In the genomic region with DNA sequence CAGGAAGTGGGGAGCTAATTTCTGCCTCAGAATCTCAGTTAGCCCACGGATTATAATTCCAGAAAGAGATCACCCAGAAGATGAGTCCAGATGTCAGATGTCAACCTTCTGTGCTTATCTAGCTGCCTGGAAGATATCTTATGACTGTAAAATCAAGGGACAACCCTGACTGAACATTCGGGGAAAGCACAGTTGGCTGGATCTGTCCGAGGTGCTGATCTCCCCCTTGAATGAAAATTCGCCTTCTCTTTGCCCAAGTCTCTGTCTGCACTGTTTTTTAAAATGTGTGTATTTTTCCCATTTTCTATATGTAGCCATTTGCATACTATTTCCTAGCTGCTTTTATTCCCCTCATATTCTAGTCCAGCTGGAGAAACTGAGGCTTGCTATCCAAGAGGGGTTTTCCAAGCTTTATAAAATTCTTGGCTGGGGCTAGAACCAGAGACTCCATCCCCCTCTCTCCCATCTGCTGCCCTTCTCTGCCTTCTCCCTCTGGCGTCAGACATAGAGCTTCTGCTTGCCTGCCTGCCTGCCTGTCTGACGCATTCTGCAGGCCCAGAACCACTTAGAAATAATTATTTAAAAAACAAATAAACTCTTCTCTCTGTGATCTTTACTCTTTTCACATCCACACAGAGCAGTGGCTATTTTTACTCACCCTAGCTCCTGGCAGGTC, we compare ENCODE assay signal across 11 mouse cellular contexts.
DNase-seq lines count a peak whose midpoint lies in the region; ATAC-seq and TF ChIP-seq lines count a peak whose summit lies in the region.
"Had no signal": no experiment of that assay in that cellular context is flagged by ENCODE, and none has a peak within 500 bp of the region (broad histone marks: within the 10 kb centered on the region; RNA-seq: fewer than 3 reads in every experiment).

No protein-coding gene starts in this region.

- no peak for TF ChIP-seq POLR2A in limb, embryonic 14.5 days (IDR thresholded peaks at IDR 0.05; ENCODE audit: borderline replicate concordance, extremely low read depth, insufficient read depth, insufficient read length)

- intact Hi-C loops in gastrocnemius, postnatal 14 days (cut with DNase I; ENCODE audit: low total_unique reads), result no loop called here

- no peak overlapping the region for H3K27ac ChIP-seq in forebrain, embryonic 13.5 days
- H3K27ac ChIP-seq in forebrain, embryonic 11.5 days (ENCODE audit: low read depth, low read length), result no peak overlapping the region
- H3K27ac ChIP-seq in forebrain, embryonic 16.5 days (ENCODE audit: low read length), result peak overlapping the region; percentile 78
- no peak overlapping the region for H3K27ac ChIP-seq in limb, embryonic 14.5 days (replicated peaks; ENCODE audit: low read depth, low read length)
- H3K27ac ChIP-seq: heart, embryonic 13.5 days; neural tube, embryonic 13.5 days had no signal

- no peak overlapping the region for H3K9ac ChIP-seq in forebrain, embryonic 13.5 days
- no peak overlapping the region for H3K9ac ChIP-seq in forebrain, embryonic 11.5 days (ENCODE audit: low read length)
- no peak overlapping the region for H3K9ac ChIP-seq in forebrain, embryonic 16.5 days (replicated peaks; ENCODE audit: low read depth, low read length)
- no peak overlapping the region for H3K9ac ChIP-seq in limb, embryonic 14.5 days (ENCODE audit: low read depth, low read length, severe bottlenecking)
- H3K9ac ChIP-seq: heart, embryonic 13.5 days; neural tube, embryonic 13.5 days had no signal

- H3K4me2 ChIP-seq in forebrain, embryonic 13.5 days, result no peak overlapping the region
- H3K4me2 ChIP-seq in forebrain, embryonic 11.5 days (ENCODE audit: low read depth, low read length, severe bottlenecking), result no peak overlapping the region
- H3K4me2 ChIP-seq in forebrain, embryonic 16.5 days (ENCODE audit: low read length), result no peak overlapping the region
- no peak overlapping the region for H3K4me2 ChIP-seq in limb, embryonic 14.5 days (replicated peaks; ENCODE audit: low read depth, low read length, severe bottlenecking)
- H3K4me2 ChIP-seq: heart, embryonic 13.5 days; neural tube, embryonic 13.5 days had no signal

- H3K9me3 ChIP-seq in forebrain, embryonic 13.5 days (replicated peaks), result no peaks in the 10 kb centered on the region; the same call in 1 of the 2 replicates
- H3K9me3 ChIP-seq in forebrain, embryonic 11.5 days (ENCODE audit: control insufficient read depth, low read length), result no peaks in the 10 kb centered on the region
- no peaks in the 10 kb centered on the region for H3K9me3 ChIP-seq in forebrain, embryonic 16.5 days (ENCODE audit: control insufficient read depth, low read length)
- no peaks in the 10 kb centered on the region for H3K9me3 ChIP-seq in limb, embryonic 14.5 days (ENCODE audit: control insufficient read depth, low read length)
- H3K9me3 ChIP-seq: neural tube, embryonic 13.5 days had no signal

- ATAC-seq in forebrain, embryonic 13.5 days, result peak; percentile 58; the same call in 1 of the 2 replicates
- no peak for ATAC-seq in forebrain, embryonic 11.5 days (replicated peaks; ENCODE audit: low FRiP score)
- peak; percentile 82 for ATAC-seq in forebrain, embryonic 16.5 days
- ATAC-seq in limb, embryonic 14.5 days (ENCODE audit: low FRiP score, low read depth), result no peak

- DNase-seq in forebrain, embryonic 11.5 days (ENCODE audit: low spot score), result no peak
- peak; percentile 11 for DNase-seq in ovary, postnatal 14 days (ENCODE audit: low spot score)
- no peak for DNase-seq in ovary, postnatal 36 days (ENCODE audit: low spot score)
- DNase-seq in limb, embryonic 14.5 days (ENCODE audit: low spot score), result peak; percentile 71
- no peak for DNase-seq in thymus, postnatal 25 days
- no peak for DNase-seq in gastrocnemius, postnatal 14 days
- DNase-seq: kidney, adult 9 months had no signal

- H3K4me1 ChIP-seq in forebrain, embryonic 13.5 days, result no peaks in the 10 kb centered on the region; the same call in 1 of the 2 replicates
- no peaks in the 10 kb centered on the region for H3K4me1 ChIP-seq in forebrain, embryonic 11.5 days (replicated peaks; ENCODE audit: control insufficient read depth, insufficient read depth, low read length)
- H3K4me1 ChIP-seq in forebrain, embryonic 16.5 days (replicated peaks; ENCODE audit: control insufficient read depth, insufficient read depth, low read length), result peaks cover 6% of the 10 kb centered on the region; the same call in 1 of the 2 replicates
- H3K4me1 ChIP-seq in limb, embryonic 14.5 days (ENCODE audit: control insufficient read depth, insufficient read depth, low read length), result no peaks in the 10 kb centered on the region
- H3K4me1 ChIP-seq: heart, embryonic 13.5 days; neural tube, embryonic 13.5 days had no signal

- no peaks in the 10 kb centered on the region for H3K27me3 ChIP-seq in forebrain, embryonic 13.5 days
- no peaks in the 10 kb centered on the region for H3K27me3 ChIP-seq in forebrain, embryonic 11.5 days (ENCODE audit: control insufficient read depth, insufficient read depth, low read length)
- no peaks in the 10 kb centered on the region for H3K27me3 ChIP-seq in forebrain, embryonic 16.5 days (replicated peaks; ENCODE audit: control insufficient read depth, insufficient read depth, low read length)
- no peaks in the 10 kb centered on the region for H3K27me3 ChIP-seq in limb, embryonic 14.5 days (ENCODE audit: control insufficient read depth, insufficient read depth, low read length)
- H3K27me3 ChIP-seq: heart, embryonic 13.5 days; neural tube, embryonic 13.5 days had no signal

- WGBS in forebrain, embryonic 13.5 days, result 18% methylated on average over 6 of the region's 6 CpGs
- 17% methylated on average over 6 of the region's 6 CpGs for WGBS in forebrain, embryonic 11.5 days
- WGBS in forebrain, embryonic 16.5 days, result 9% methylated on average over 6 of the region's 6 CpGs
- WGBS in limb, embryonic 14.5 days, result 14% methylated on average over 6 of the region's 6 CpGs

- H3K4me3 ChIP-seq in forebrain, embryonic 13.5 days, result no peak overlapping the region
- H3K4me3 ChIP-seq in forebrain, embryonic 11.5 days (ENCODE audit: low read depth, low read length), result no peak overlapping the region
- H3K4me3 ChIP-seq in forebrain, embryonic 16.5 days (replicated peaks; ENCODE audit: low read length), result no peak overlapping the region
- no peak overlapping the region for H3K4me3 ChIP-seq in limb, embryonic 14.5 days (replicated peaks; ENCODE audit: low read length)
- H3K4me3 ChIP-seq: heart, embryonic 13.5 days; neural tube, embryonic 13.5 days had no signal

- no peaks in the 10 kb centered on the region for H3K36me3 ChIP-seq in forebrain, embryonic 13.5 days (ENCODE audit: poor library complexity, severe bottlenecking)
- no peaks in the 10 kb centered on the region for H3K36me3 ChIP-seq in forebrain, embryonic 11.5 days (ENCODE audit: control insufficient read depth, insufficient read depth, low read length)
- no peaks in the 10 kb centered on the region for H3K36me3 ChIP-seq in forebrain, embryonic 16.5 days (ENCODE audit: control insufficient read depth, insufficient read depth)
- no peaks in the 10 kb centered on the region for H3K36me3 ChIP-seq in limb, embryonic 14.5 days (ENCODE audit: control insufficient read depth, insufficient read depth, low read length)
- H3K36me3 ChIP-seq: heart, embryonic 13.5 days; neural tube, embryonic 13.5 days had no signal

Comparison
In these comparisons a context has a peak if more than half of its experiments do, and no peak if none do; other contexts are left out.
1. ATAC-seq: peak in forebrain, embryonic 13.5 days (single experiment) and forebrain, embryonic 16.5 days (single experiment); none in forebrain, embryonic 11.5 days (single experiment) and limb, embryonic 14.5 days (single experiment).
2. DNase-seq: peak in ovary, postnatal 14 days (single experiment) and limb, embryonic 14.5 days (single experiment); none in forebrain, embryonic 11.5 days (single experiment), ovary, postnatal 36 days (single experiment), thymus, postnatal 25 days (single experiment) and gastrocnemius, postnatal 14 days (single experiment).